Mouse (Mus musculus) cerebellum, adult (tissue): ENCODE measurements around the gene Tnfrsf12a.

Experiments
- ATAC-seq: cut with Nextera tagmentation; 2 replicates; pipeline ENCODE4 v1.9.2; 2017; ENCODE audit warnings: mild to moderate bottlenecking, moderate library complexity, mixed read lengths; ENCODE audit not compliant: insufficient number of reproducible peaks, low FRiP score, low TSS enrichment

Tnfrsf12a gene

GRCm38 (mm10) chr17:23654001-23654400, 23.3 kb downstream of the Tnfrsf12a start:
- no peak for ATAC-seq

GRCm38 (mm10) chr17:23653324-23653723, 23.9 kb downstream of the Tnfrsf12a start:
- ATAC-seq, result no peak

- no peak for ATAC-seq
These were observed 25.9 kb downstream of the Tnfrsf12a start for GRCm38 (mm10) chr17:23651363-23651762.

GRCm38 (mm10) chr17:23645894-23646293, 31.4 kb downstream of the Tnfrsf12a start:
- ATAC-seq, result no peak

- ATAC-seq, result no peak
These were observed 32.4 kb downstream of the Tnfrsf12a start, which contains the start of gene Mmp25 for GRCm38 (mm10) chr17:23644613-23645495. Gene Mmp25 (minus strand): TSS chr17:23645277.

- no peak for ATAC-seq
These were observed 46.0 kb downstream of the Tnfrsf12a start for GRCm38 (mm10) chr17:23631241-23631640.

GRCm38 (mm10) chr17:23630195-23631020, 46.9 kb downstream of the Tnfrsf12a start:
- ATAC-seq, result peak; percentile 66; the same call in 1 of the 2 replicates

- ATAC-seq, result no peak
These were observed 49.5 kb downstream of the Tnfrsf12a start for GRCm38 (mm10) chr17:23627813-23628212.
